Mouse (Mus musculus) spleen, postnatal 14 days (tissue): Measurements from ENCODE around the gene Igf1r.
"Not testable (repeated sequence)": the region's sequence is repeated elsewhere in the genome, so short reads cannot be mapped to it uniquely, and the experiment has no call there.

Experiments
- DNase-seq, 2 experiments: peaks; one replicate each; pipeline ENCODE4 v3.0.0; 2021 to 2022; ENCODE audit warnings: low spot score in 2 of 2

The Igf1r gene

GRCm38 (mm10) chr7:68272607-68273006 is 320.0 kb downstream of the Igf1r start:
- DNase-seq, result no peak

- DNase-seq, result no peak
Measured at GRCm38 (mm10) chr7:68273515-68273914, 320.9 kb downstream of the Igf1r start, which contains the start of gene Fam169b. Gene Fam169b (plus strand): TSS chr7:68273839.

- DNase-seq, result no peak
Measured at GRCm38 (mm10) chr7:68274218-68274617, 321.6 kb downstream of the Igf1r start.

GRCm38 (mm10) chr7:68274951-68275350 is 322.3 kb downstream of the Igf1r start:
- no peak for DNase-seq

GRCm38 (mm10) chr7:68275445-68275837 is 322.8 kb downstream of the Igf1r start:
- DNase-seq, result not testable (repeated sequence)

GRCm38 (mm10) chr7:68275838-68276731 is 323.5 kb downstream of the Igf1r start:
- peak; percentile 34 to 39 for DNase-seq

- DNase-seq, result no peak
Measured at GRCm38 (mm10) chr7:68277054-68277896, 324.6 kb downstream of the Igf1r start.

- DNase-seq, result no peak
Measured at GRCm38 (mm10) chr7:68277897-68278270, 325.3 kb downstream of the Igf1r start.

- DNase-seq, result no peak
Measured at GRCm38 (mm10) chr7:68278385-68278784, 325.8 kb downstream of the Igf1r start.

- DNase-seq, result no peak
Measured at GRCm38 (mm10) chr7:68278908-68279307, 326.3 kb downstream of the Igf1r start.

- no peak for DNase-seq
Measured at GRCm38 (mm10) chr7:68279481-68279880, 326.9 kb downstream of the Igf1r start.

GRCm38 (mm10) chr7:68280352-68280869 is 327.8 kb downstream of the Igf1r start:
- no peak for DNase-seq

GRCm38 (mm10) chr7:68281341-68281740 is 328.7 kb downstream of the Igf1r start:
- no peak for DNase-seq

- no peak for DNase-seq
Measured at GRCm38 (mm10) chr7:68282304-68283132, 329.9 kb downstream of the Igf1r start.

GRCm38 (mm10) chr7:68283133-68283520 is 330.5 kb downstream of the Igf1r start:
- DNase-seq, result not testable (repeated sequence)
